Mouse (Mus musculus) gastrocnemius, postnatal 10 days (tissue): Measurements from ENCODE around the gene Samd14. TPM values are rescaled to one million over a fixed set of nuclear protein-coding genes. Genes with fewer than 3 reads are reported as not detected.
"Not testable (repeated sequence)": the region's sequence is repeated elsewhere in the genome, so short reads cannot be mapped to it uniquely, and the experiment has no call there.

Experiments used
- DNase-seq: peaks from one replicate; pipeline ENCODE4 v3.0.0; 2021; ENCODE audit warnings: mixed read lengths
- long read RNA-seq, 2 experiments: library from polyadenylated mRNA; stranded (forward); transcript quantifications; one replicate each; pipeline ENCODE4 v2.0.0; 2021
- total RNA-seq, 2 experiments: library from RNA; stranded (reverse); gene quantifications; 2 replicates each; pipeline ENCODE4 v1.2.3; 2021

Gene Samd14
- 1 to 10 TPM; 3.5 to 6.1 TPM for total RNA-seq
- long read RNA-seq, experiment 1, transcript Samd14-201 (10 exons, 3,318 nt): major isoform, 5 of 7 reads
- long read RNA-seq, experiment 1, partial matches to known transcripts: 0 of 7 reads
- long read RNA-seq, experiment 1, other reads (novel, unspliced or antisense): 2 of 7 reads
- long read RNA-seq, experiment 2, partial matches to known transcripts: 1 of 6 reads
- long read RNA-seq, experiment 2, other reads (novel, unspliced or antisense): 1 of 6 reads

- DNase-seq: peak; percentile 66
These were observed at the start of gene Samd14 for GRCm38 (mm10) chr11:95009629-95010014. Gene Samd14 (plus strand): TSS chr11:95009879.

GRCm38 (mm10) chr11:94962534-94963101, 47.1 kb upstream of the Samd14 start:
- no peak for DNase-seq

GRCm38 (mm10) chr11:94967419-94967818, 42.3 kb upstream of the Samd14 start, which contains the start of gene Hils1:
Gene Hils1 (plus strand): TSS chr11:94967593.
- DNase-seq: no peak

GRCm38 (mm10) chr11:94968187-94968586, 41.5 kb upstream of the Samd14 start:
- no peak for DNase-seq

- DNase-seq: not testable (repeated sequence)
These were observed 40.0 kb upstream of the Samd14 start for GRCm38 (mm10) chr11:94969709-94970108.

GRCm38 (mm10) chr11:94970210-94970943, 39.3 kb upstream of the Samd14 start:
- peak; percentile 82 for DNase-seq

- no peak for DNase-seq
These were observed 37.6 kb upstream of the Samd14 start for GRCm38 (mm10) chr11:94971895-94972615.

GRCm38 (mm10) chr11:94972887-94973286, 36.8 kb upstream of the Samd14 start:
- DNase-seq: no peak

GRCm38 (mm10) chr11:94973313-94973712, 36.4 kb upstream of the Samd14 start:
- peak; percentile 65 for DNase-seq

- no peak for DNase-seq
These were observed 34.7 kb upstream of the Samd14 start for GRCm38 (mm10) chr11:94974951-94975350.

- DNase-seq: no peak
These were observed 33.5 kb upstream of the Samd14 start, which contains the start of gene Sgca for GRCm38 (mm10) chr11:94976199-94976598. Gene Sgca (minus strand): TSS chr11:94976327.

GRCm38 (mm10) chr11:94978178-94978915, 31.3 kb upstream of the Samd14 start:
- DNase-seq: no peak

GRCm38 (mm10) chr11:94978947-94979346, 30.7 kb upstream of the Samd14 start:
- peak; percentile 96 for DNase-seq

- no peak for DNase-seq
These were observed 30.1 kb upstream of the Samd14 start for GRCm38 (mm10) chr11:94979462-94980179.

- no peak for DNase-seq
These were observed 24.5 kb upstream of the Samd14 start for GRCm38 (mm10) chr11:94985140-94985539.

- no peak for DNase-seq
These were observed 23.9 kb upstream of the Samd14 start for GRCm38 (mm10) chr11:94985822-94986221.

- DNase-seq: no peak
These were observed 23.2 kb upstream of the Samd14 start for GRCm38 (mm10) chr11:94986435-94986834.

GRCm38 (mm10) chr11:94987341-94987740, 22.3 kb upstream of the Samd14 start:
- DNase-seq: no peak

GRCm38 (mm10) chr11:94987851-94988250, 21.8 kb upstream of the Samd14 start:
- DNase-seq: peak; percentile 43

- peak; percentile 76 for DNase-seq
These were observed 20.7 kb upstream of the Samd14 start for GRCm38 (mm10) chr11:94988780-94989561.
